Mouse (Mus musculus): ENCODE measurements around the gene Supt6. TPM values are rescaled to one million over a fixed set of nuclear protein-coding genes. Genes with fewer than 3 reads are reported as not detected.

The Supt6 gene
- total RNA-seq, 2 experiments from 2014 or later = 132 to 137 TPM

DNA sequence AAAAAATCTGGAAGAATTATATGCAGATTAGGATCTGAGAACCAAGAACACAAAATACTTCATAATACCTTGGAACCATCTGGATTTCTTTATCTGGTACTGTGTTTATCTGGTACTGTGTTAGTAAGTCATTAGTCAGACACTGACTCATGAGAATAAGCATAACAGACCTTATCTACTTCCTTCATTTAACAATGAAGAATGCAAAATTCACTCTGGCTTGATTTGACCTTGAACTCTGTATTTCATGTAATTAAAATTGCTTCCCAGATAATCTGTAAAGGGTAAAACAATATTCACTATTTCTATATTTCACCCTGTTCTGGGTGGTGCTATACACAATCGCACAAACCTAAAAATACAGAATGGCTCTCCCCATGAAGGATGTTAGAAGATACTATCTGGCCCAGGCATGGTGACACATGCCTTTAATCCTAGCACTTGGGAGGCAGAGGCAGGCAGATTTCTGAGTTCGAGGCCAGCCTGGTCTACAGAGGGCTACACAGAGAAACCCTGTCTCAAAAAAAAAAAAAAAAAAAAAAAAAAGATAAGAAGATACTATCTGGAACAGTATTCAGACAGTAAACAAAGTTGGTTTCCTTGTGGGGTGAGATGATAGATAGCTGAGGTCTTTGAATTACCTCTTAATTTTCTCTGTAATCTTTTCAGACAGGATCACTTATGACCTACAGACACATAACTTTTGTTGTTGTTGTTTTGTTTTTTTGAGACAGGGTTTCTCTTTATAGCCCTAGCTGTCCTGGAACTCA, 14.9 kb upstream of the Supt6 start:
- DNase-seq (ENCODE audit: low spot score in 2 of 2) = no peak
- H3K27ac ChIP-seq = peak overlapping the region; percentile 86
- no peak for TF ChIP-seq CTCF (conservative IDR thresholded peaks at IDR 0.05)
- peak overlapping the region; percentile 60 for H3K4me3 ChIP-seq

DNA sequence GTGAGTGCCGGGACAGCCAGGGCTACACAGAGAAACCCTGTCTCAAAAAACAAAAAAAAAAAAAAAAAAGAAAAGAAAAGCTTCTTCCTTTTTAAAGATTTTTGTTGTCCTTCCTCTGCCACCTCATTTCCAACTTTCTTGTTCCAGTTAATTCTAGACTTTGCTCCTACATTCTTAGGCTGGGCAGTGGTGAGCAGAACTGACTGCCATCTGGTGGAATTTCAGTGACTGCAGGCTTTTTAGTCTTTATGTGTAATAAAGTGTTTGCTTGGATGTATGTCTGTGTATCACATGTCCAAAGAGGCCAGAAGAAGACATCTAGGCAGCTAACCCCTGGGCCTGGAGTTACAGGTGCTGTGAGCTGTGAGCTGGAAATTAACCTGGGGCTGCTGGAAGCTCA, 10.8 kb upstream of the Supt6 start:
- peak; percentile 67 for TF ChIP-seq CTCF (conservative IDR thresholded peaks at IDR 0.05)
- no peak for DNase-seq (ENCODE audit: low spot score in 2 of 2)
- Histone ChIP-seq H3K27ac (no peak overlapping the region), H3K4me3 (no peak overlapping the region)

DNA sequence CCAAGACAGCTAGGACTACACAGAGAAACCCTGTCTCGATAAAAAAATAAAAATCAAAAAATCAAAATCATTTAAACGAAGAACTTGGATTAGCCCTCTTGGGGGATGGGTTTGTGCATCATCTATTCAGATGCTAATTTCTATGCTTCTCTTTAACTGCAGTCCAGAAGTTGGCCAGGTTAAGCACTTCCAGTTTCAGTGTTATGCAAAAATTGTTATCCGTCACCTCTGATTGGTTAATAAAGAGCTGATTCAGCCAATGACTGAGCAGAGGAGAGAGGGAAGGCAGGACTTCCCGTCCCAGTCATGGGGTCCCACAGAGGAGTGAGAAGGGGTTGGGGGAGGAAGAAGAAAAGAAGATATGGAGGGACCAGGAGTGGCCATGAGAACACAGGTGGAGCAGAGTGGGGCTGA, 1.9 kb upstream of the Supt6 start:
- DNase-seq (ENCODE audit: low spot score in 2 of 2) = no peak
- TF ChIP-seq CTCF (conservative IDR thresholded peaks at IDR 0.05) = no peak
- Histone ChIP-seq H3K27ac (no peak overlapping the region), H3K4me3 (no peak overlapping the region)

DNA sequence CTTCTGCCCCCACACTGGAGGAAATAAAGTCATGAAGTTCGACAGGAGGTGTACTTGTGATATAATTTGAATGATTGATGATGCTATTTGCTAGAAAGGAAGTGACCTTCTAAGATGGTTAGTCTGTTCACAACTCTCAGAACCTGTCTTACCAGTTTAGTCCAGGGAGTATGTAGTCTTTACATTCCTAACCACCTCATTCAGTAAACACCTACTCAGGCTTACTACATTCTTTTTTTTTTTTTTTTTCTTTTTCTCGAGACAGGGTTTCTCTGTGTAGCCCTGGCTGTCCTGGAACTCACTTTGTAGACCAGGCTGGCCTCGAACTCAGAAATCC, 1.2 kb upstream of the Supt6 start:
- no peak for TF ChIP-seq CTCF (conservative IDR thresholded peaks at IDR 0.05)
- Histone ChIP-seq H3K4me3 (peak overlapping the region; percentile 99; the same call in 1 of the 2 replicates), H3K27ac (0 out of 2 replicates have a peak overlapping the region, but pooled peaks have one; percentile 98)
- no peak for DNase-seq (ENCODE audit: low spot score in 2 of 2)

DNA sequence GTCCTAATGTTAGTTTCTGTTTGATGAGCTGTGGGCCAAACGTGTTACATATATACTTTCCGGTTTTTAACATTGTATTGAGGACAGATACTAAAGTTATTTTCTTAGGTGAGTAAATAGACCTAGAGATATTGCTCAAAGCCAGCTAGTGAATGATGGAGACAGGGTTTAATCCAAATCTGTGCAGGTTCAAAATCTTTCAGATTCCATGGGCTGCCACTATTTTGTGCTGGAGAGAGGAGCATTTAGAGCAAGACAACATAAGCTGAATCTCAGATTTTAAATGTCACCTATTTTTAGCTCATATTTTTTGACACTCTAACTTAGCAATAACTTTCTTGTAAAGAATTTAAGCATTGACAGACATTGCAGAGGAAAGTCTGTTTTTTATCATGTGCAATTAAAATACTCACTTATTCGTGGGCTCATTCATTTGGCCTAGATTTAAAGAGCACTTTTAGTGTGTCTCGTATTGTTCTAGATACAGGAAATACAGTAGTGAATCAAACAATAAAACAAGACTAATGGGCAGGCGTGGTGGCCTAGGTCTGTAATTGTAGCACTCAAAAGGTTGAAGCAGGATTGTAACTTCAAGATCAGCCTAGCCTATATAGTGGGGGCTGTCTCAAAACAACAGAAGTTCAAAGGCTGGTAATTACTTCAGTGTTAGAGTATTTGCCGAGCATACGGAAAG, 678 bp upstream of the Supt6 start:
- H3K4me3 ChIP-seq = peak overlapping the region; percentile 99
- TF ChIP-seq CTCF (conservative IDR thresholded peaks at IDR 0.05) = no peak
- H3K27ac ChIP-seq = peak overlapping the region; percentile 98
- DNase-seq (ENCODE audit: low spot score in 2 of 2) = no peak

DNA sequence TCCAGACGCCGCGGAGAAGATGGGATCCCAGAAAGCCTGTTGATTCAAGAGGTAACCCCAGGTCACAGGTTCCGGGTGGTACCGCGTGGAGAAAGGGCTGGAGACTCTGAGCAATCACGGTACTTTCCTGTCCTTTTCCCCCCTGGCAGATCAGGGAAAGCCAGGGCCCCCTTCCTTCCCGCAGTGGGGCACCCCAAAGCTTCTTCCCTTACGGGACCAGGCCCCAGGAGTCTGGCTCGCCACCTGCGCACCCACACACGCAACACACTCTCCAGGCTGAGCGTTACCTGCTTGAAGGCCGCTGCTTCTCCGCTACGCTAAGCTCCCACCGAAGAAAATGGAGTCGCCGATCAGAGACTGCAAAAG, 543 bp downstream of the Supt6 start:
- TF ChIP-seq CTCF (conservative IDR thresholded peaks at IDR 0.05) = no peak
- no peak for DNase-seq (ENCODE audit: low spot score in 2 of 2)
- peak overlapping the region; percentile 99 for H3K4me3 ChIP-seq
- H3K27ac ChIP-seq = peak overlapping the region; percentile 98

DNA sequence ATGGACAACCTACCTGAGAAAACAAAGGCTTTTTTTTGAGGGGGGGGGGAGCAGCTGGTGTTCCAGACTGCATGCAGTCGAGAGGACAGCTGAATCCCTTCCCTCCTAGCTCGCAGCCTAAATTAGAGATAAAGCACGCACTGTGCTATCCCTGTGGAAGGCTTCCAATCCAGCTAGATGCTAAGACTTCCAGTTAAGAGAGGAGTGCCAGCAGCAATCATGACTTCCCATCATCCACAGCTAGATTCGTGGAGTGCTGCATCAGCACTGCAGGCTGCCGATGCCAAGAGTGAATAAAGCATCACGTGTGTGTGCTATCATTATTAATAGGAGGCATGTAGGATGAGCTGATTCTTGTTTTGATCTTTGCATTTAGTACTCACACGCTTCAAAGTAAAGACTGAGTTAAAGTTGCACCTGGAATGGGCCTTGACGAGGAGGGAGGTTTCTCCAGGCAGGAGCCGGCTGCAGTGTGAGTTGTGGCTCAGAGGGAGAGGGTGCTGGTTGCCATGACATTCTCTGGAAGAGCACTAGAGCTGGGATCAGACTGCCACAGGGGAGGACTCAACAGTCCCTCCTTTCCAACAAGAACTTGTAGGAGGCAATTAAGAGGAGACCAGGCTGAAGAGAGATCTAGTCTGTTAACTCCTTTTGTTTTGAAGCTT, 5.5 kb downstream of the Supt6 start:
- no peak for TF ChIP-seq CTCF (conservative IDR thresholded peaks at IDR 0.05)
- DNase-seq (ENCODE audit: low spot score in 2 of 2) = peak; percentile 67 to 82
- peak overlapping the region; percentile 92 for H3K27ac ChIP-seq
- H3K4me3 ChIP-seq = peak overlapping the region; percentile 20; the same call in 1 of the 2 replicates

DNA sequence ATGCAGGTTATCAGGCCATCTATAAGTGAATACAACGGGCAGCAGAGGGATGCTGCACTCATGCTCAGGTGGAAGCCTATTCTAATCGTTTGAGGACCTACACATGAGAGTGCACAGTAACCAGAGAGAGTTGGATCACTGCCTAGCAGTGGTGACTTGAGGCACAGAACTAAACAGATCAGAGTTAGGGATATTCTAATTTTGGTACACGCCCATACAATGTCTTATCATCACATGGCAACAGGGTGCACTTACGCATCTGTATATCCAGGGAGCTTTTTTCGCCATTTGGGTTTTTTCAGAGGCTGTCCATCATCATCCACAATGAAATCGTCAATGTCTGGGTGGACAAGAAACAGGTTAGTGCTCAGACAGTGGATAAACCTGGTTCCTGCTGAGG, 14.3 kb downstream of the Supt6 start:
- no peak for DNase-seq (ENCODE audit: low spot score in 2 of 2)
- no peak for TF ChIP-seq CTCF (conservative IDR thresholded peaks at IDR 0.05)
- Histone ChIP-seq H3K27ac (no peak overlapping the region), H3K4me3 (no peak overlapping the region)

DNA sequence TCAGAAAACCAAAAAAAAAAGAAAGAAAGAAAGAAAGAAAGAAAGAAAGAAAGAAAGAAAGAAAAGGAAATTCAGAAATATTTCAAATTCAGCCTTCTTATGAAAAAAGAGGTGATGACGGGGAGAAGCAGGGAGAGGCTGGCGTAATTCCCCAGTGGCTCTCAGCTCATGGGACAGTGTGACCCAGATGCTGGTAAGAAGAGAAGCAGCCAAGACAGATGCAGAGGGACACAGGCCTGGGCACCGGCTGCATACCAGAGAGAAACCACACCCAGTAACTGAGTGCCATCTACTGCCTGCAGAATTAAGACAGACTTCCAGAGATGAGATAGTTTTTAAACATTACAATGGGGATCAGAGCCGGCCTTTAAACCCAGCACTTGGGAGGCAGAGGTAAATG, 22.2 kb downstream of the Supt6 start:
- no peak for DNase-seq (ENCODE audit: low spot score in 2 of 2)
- TF ChIP-seq CTCF (conservative IDR thresholded peaks at IDR 0.05) = no peak
- H3K4me3 ChIP-seq = no peak overlapping the region
- no peak overlapping the region for H3K27ac ChIP-seq

DNA sequence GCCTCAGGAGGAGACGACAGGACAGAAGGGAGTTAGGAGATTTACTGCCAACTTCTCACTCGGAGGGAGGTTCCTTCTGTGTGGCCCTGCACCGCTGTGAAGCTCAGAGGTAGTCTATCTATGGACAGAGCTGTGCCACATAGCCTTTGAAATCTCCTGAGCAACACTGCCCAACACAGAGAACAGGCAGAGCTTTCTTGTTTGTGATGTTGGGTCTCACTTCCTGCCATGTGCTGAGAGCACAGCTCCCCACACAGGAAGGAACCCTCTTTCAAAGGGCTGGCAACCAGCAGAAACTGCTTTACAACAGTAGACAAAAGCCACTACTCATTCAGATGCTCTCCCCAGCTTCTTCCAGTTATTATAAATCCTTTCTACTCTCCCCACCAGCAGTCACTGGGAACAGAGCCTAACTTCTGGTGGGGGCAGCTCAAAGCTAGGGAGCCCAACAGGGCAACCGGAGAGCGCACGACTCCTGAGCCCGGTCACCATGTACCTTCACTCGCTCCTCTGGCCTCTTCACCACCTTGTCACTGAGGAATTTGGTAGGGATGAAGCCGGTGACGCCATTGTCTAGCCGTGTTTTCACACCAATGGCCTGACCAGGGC, 30.0 kb downstream of the Supt6 start:
- peak in 1 of 2 experiments; percentile 41 for DNase-seq (ENCODE audit: low spot score in 2 of 2)
- Histone ChIP-seq H3K27ac (peak overlapping the region; percentile 84), H3K4me3 (no peak overlapping the region)
- no peak for TF ChIP-seq CTCF (conservative IDR thresholded peaks at IDR 0.05)

DNA sequence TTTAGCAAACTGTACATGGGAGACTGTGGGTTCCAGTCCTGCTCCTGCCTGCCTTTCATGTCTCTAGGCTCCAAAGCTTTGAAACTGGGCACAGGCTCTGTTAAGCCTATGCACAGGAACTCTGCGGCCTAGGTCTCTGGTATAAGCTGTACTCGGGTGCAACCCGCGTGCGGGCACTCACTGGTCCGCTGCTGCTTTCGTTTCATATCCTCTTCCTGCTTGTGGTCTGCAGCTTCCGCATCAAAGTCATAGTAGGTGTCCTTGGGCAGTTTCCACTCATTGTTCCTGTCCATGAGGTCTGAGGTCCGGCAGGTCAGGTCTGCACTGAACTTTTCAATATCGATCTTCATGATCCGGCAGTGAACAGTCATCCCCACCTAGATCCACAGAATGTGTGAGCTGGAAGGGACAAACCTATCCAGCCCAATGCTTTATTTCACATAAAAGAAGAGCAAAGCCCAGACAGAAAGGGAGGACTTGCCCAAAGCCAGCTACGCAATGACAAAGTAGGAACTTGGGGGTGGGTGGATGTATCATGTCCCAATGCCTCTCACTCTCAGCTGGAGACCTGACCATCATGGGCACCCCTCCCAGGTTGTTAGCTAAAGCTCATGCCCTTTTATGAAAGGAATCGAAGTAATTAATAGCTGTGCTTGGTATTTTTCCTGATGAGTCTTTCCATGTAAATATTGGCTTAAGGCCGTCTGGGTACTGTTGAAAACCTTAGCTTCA, 32.5 kb downstream of the Supt6 start:
- TF ChIP-seq CTCF (conservative IDR thresholded peaks at IDR 0.05) = no peak
- DNase-seq (ENCODE audit: low spot score in 2 of 2) = no peak
- H3K4me3 ChIP-seq = no peak overlapping the region
- H3K27ac ChIP-seq = no peak overlapping the region

DNA sequence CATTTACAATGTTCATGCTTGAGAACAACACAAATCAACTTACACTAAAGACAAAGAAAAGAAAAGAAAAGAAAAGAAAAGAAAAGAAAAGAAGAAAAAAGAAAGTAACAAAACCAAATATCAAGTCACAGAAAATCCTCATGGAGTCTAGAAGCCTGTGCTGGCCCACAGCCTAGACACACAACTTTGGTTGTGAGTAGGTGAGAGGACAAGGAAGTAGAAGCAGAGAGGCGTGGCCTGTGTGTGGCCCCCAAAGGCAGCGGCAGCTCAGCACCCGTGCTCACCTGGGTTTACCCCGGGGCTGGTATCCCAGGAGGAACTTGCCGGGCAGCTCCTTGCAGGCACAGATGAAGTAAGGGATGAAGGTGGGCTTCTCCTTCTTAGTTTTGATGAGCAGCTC, 34.3 kb downstream of the Supt6 start:
- no peak overlapping the region for H3K27ac ChIP-seq

More for the DNA sequence above, 34.3 kb downstream of the Supt6 start:
- H3K4me3 ChIP-seq = no peak overlapping the region
- TF ChIP-seq CTCF (conservative IDR thresholded peaks at IDR 0.05) = no peak
- no peak for DNase-seq (ENCODE audit: low spot score in 2 of 2)
